Mouse (Mus musculus) kidney, adult 2 months (tissue): ENCODE data around the gene Pld5.

ENCODE experiments used
- CTCF ChIP-seq: fragments of 200-500 bp; conservative IDR thresholded peaks from 2 replicates; pipeline ENCODE4 v1.5.1; 2011; ENCODE audit warnings: low read depth, mild to moderate bottlenecking, control low read depth, low read length, moderate library complexity, mixed read lengths; ENCODE audit not compliant: insufficient read depth, insufficient read length
- POLR2A ChIP-seq: fragments of 200-500 bp; IDR thresholded peaks from one replicate; pipeline ENCODE4 v1.6.1; 2011; ENCODE audit warnings: low read depth, low read length, control low read depth

- TF ChIP-seq CTCF (no peak), POLR2A (no peak)
Measured at GRCm38 (mm10) chr1:176289396-176289795, 14.3 kb upstream of the Pld5 start.
